Mouse (Mus musculus): ENCODE measurements at regions not wholly inside any gene's neighbourhood (a gene's known extent, or its start where the extent isn't known, plus 50 kb on each side); places are given as distances from the start of the nearest gene placed in this dataset.

DNA sequence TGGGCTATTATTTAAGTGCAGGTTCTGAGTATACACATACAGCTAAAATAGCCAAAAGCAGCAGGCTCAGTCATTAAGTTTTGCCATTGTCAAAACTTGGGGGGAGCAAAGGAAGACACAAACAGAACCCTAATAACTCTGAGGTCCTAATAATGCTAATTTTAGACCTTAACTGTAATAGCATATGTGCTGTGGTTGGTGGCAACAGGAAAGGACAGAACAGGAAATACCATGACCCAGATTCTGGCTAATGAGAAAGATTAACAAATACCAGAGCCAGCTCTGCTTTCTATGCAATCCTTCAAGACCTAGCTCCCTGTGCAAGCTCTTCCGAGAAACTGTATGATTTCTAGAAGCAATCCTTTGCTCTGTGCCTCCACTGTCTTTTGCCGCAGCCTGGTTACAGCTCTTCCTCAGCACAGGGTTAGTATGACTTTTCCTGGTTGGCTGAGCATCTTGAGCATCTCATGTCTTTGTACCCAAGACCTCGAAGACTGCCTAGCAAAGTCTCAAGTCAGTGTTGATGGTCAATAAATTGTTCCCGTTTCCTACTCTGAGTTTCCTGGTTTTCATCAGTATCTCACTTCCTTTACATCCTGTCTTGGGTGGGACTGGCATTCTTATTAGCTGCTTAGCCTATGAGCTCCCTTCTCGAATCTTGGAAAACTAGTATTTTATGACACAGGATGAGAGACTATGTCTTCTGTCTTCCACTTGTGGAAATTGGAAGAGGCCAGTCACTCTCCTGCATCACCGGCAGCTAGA is 49.9 kb upstream of the Eed start:
- no peaks in the 10 kb centered on the region for H3K79me2 ChIP-seq (ENCODE audit: control insufficient read depth, insufficient read depth)
- no peak overlapping the region for H3K4me3 ChIP-seq (ENCODE audit: insufficient read depth, poor library complexity, severe bottlenecking)

DNA sequence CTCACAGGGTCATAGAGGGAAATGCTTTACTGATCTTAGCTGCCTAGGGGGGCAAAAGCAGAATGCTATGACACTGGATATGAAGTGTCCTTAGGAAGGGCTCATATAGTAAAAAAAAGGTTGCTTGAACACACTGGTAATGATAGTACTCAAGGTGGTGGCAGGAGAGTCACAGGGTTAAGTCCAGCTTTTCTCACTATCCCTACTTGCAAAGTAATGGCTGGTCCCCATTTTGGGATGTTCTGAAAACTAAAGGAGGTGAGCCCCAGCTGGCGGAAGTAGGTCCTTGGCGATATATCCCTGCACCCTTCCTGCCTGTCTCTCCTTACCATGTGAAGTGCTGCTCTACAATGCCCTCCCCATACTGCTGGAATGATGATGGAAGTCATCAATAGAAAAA is 52.3 kb upstream of the Eed start:
- H3K79me3 ChIP-seq (ENCODE audit: low read depth) = no peaks in the 10 kb centered on the region
- H3ac ChIP-seq (ENCODE audit: control insufficient read depth, insufficient read length, low read depth) = no peak overlapping the region
- H3K4me3 ChIP-seq (ENCODE audit: insufficient read depth, poor library complexity, severe bottlenecking) = no peak overlapping the region
- TF ChIP-seq CTCF (IDR thresholded peaks at IDR 0.05; ENCODE audit: control insufficient read depth, insufficient read depth, insufficient read length) = no peak
- no peak for TF ChIP-seq MAX (IDR thresholded peaks at IDR 0.05)
- no peak for TF ChIP-seq MYOG (IDR thresholded peaks at IDR 0.05; ENCODE audit: control insufficient read depth, extremely low read depth, insufficient read length)
- TF ChIP-seq CEBPB (IDR thresholded peaks at IDR 0.05; ENCODE audit: low read depth) = no peak
- no peak for TF ChIP-seq USF1 (IDR thresholded peaks at IDR 0.05; ENCODE audit: low read depth)
- no peak for TF ChIP-seq MYOD1 (IDR thresholded peaks at IDR 0.05; ENCODE audit: control insufficient read depth, insufficient read length, low read depth)
- no peak for TF ChIP-seq FOSL1 (IDR thresholded peaks at IDR 0.05; ENCODE audit: insufficient read depth, low read length, poor library complexity, severe bottlenecking)
- no peaks in the 10 kb centered on the region for H3K36me3 ChIP-seq (ENCODE audit: control insufficient read depth, insufficient read depth)
- H3K27me3 ChIP-seq (ENCODE audit: control insufficient read depth, insufficient read depth, insufficient read length) = no peaks in the 10 kb centered on the region
- no peaks in the 10 kb centered on the region for H3K79me2 ChIP-seq (ENCODE audit: control insufficient read depth, insufficient read depth)

More for the DNA sequence above, 49.9 kb upstream of the Eed start:
- TF ChIP-seq MYOG (IDR thresholded peaks at IDR 0.05; ENCODE audit: control insufficient read depth, extremely low read depth, insufficient read length) (no peak), FOSL1 (IDR thresholded peaks at IDR 0.05; ENCODE audit: insufficient read depth, low read length, poor library complexity, severe bottlenecking) (no peak), USF1 (IDR thresholded peaks at IDR 0.05; ENCODE audit: low read depth) (no peak), MAX (IDR thresholded peaks at IDR 0.05) (no peak), CEBPB (IDR thresholded peaks at IDR 0.05; ENCODE audit: low read depth) (no peak), CTCF (IDR thresholded peaks at IDR 0.05; ENCODE audit: control insufficient read depth, insufficient read depth, insufficient read length) (no peak), MYOD1 (IDR thresholded peaks at IDR 0.05; ENCODE audit: control insufficient read depth, insufficient read length, low read depth) (no peak)
- no peak overlapping the region for H3ac ChIP-seq (ENCODE audit: control insufficient read depth, insufficient read length, low read depth)
- H3K36me3 ChIP-seq (ENCODE audit: control insufficient read depth, insufficient read depth) = no peaks in the 10 kb centered on the region
- H3K27me3 ChIP-seq (ENCODE audit: control insufficient read depth, insufficient read depth, insufficient read length) = no peaks in the 10 kb centered on the region
- H3K79me3 ChIP-seq (ENCODE audit: low read depth) = no peaks in the 10 kb centered on the region

DNA sequence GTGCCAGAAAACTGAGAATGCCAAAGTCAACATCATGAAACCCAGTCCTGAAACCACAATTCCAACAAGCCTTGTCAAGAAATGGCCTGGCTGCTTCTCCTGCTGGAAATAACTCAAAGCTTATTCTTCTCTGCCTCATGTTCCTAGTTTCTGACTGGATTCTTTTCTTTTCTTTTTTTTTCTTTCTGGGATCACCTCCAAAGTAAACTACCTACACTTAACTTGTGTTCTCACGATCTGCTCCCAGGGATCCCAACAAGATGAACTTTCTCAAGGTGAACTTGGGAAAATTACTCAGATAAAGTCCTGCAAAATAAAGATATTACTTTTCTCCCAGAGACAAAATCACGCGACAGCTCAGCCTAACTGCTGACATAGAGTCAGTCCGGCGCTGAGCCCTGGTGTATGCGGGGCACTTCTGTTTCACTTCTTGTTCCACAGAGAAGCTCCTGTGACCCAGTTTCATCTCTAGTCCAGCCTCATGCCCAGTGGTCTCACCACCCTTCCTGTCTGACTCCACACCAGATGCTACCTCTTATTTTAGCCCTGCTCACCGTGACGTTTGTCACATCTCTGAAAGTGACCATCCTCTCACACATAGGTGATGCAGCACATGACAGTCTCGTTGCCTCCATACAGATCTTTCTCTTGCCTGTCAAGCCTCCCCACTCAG is 53.0 kb upstream of the Eed start:
- Histone ChIP-seq H3K79me2 (ENCODE audit: control insufficient read depth, insufficient read depth) (no peaks in the 10 kb centered on the region), H3K36me3 (ENCODE audit: control insufficient read depth, insufficient read depth) (no peaks in the 10 kb centered on the region), H3K27me3 (ENCODE audit: control insufficient read depth, insufficient read depth, insufficient read length) (no peaks in the 10 kb centered on the region), H3K79me3 (ENCODE audit: low read depth) (no peaks in the 10 kb centered on the region), H3ac (ENCODE audit: control insufficient read depth, insufficient read length, low read depth) (no peak overlapping the region), H3K4me3 (ENCODE audit: insufficient read depth, poor library complexity, severe bottlenecking) (no peak overlapping the region)
- TF ChIP-seq FOSL1 (IDR thresholded peaks at IDR 0.05; ENCODE audit: insufficient read depth, low read length, poor library complexity, severe bottlenecking) (no peak), CEBPB (IDR thresholded peaks at IDR 0.05; ENCODE audit: low read depth) (no peak), USF1 (IDR thresholded peaks at IDR 0.05; ENCODE audit: low read depth) (no peak), MYOD1 (IDR thresholded peaks at IDR 0.05; ENCODE audit: control insufficient read depth, insufficient read length, low read depth) (no peak), MYOG (IDR thresholded peaks at IDR 0.05; ENCODE audit: control insufficient read depth, extremely low read depth, insufficient read length) (no peak), MAX (IDR thresholded peaks at IDR 0.05) (no peak), CTCF (IDR thresholded peaks at IDR 0.05; ENCODE audit: control insufficient read depth, insufficient read depth, insufficient read length) (no peak)

DNA sequence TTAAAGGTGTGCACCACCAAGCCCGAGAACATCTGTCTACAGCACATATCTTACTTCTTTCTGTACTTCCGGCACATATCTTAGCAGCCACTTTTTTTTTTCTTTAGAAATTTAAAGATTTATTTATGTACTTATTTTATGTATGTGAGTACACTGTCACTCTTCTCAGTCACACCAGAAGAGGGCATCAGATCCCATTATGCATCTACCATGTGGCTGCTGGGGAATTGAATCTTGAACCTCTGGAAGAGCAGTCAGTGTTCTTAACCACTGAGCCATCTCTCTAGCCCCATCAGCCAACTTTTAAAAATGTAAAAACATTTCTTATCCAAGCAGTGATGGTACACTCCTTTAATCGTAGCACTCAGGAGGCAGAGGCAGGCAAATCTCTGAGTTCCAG is 53.7 kb upstream of the Eed start:
- Histone ChIP-seq H3ac (ENCODE audit: control insufficient read depth, insufficient read length, low read depth) (no peak overlapping the region), H3K79me2 (ENCODE audit: control insufficient read depth, insufficient read depth) (no peaks in the 10 kb centered on the region), H3K27me3 (ENCODE audit: control insufficient read depth, insufficient read depth, insufficient read length) (no peaks in the 10 kb centered on the region), H3K4me3 (ENCODE audit: insufficient read depth, poor library complexity, severe bottlenecking) (no peak overlapping the region), H3K79me3 (ENCODE audit: low read depth) (no peaks in the 10 kb centered on the region), H3K36me3 (ENCODE audit: control insufficient read depth, insufficient read depth) (no peaks in the 10 kb centered on the region)
- TF ChIP-seq MAX (IDR thresholded peaks at IDR 0.05) = no peak
- TF ChIP-seq FOSL1 (IDR thresholded peaks at IDR 0.05; ENCODE audit: insufficient read depth, low read length, poor library complexity, severe bottlenecking) = no peak
- TF ChIP-seq CTCF (IDR thresholded peaks at IDR 0.05; ENCODE audit: control insufficient read depth, insufficient read depth, insufficient read length) = no peak
- no peak for TF ChIP-seq CEBPB (IDR thresholded peaks at IDR 0.05; ENCODE audit: low read depth)
- no peak for TF ChIP-seq USF1 (IDR thresholded peaks at IDR 0.05; ENCODE audit: low read depth)
- no peak for TF ChIP-seq MYOD1 (IDR thresholded peaks at IDR 0.05; ENCODE audit: control insufficient read depth, insufficient read length, low read depth)
- no peak for TF ChIP-seq MYOG (IDR thresholded peaks at IDR 0.05; ENCODE audit: control insufficient read depth, extremely low read depth, insufficient read length)

DNA sequence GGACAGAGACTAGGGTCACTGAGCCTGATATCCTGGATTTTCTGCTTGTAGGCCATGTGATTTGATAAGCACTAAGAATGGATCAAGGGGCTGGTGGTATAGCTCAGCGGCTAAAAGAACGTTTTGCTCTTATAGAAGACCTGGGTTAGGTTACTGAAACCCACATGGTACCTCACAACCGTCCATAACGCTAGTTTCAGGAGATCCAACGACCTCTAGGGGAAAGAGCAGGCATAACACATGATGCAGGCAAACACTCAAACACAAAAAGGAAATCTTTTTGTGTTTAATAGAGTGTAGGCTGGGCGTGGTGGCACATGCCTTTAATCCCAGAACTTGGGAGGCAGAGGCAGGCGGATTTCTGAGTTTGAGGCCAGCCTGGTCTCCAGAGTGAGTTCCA is 54.6 kb upstream of the Eed start:
- TF ChIP-seq CEBPB (IDR thresholded peaks at IDR 0.05; ENCODE audit: low read depth) (no peak), FOSL1 (IDR thresholded peaks at IDR 0.05; ENCODE audit: insufficient read depth, low read length, poor library complexity, severe bottlenecking) (no peak), CTCF (IDR thresholded peaks at IDR 0.05; ENCODE audit: control insufficient read depth, insufficient read depth, insufficient read length) (no peak), MYOD1 (IDR thresholded peaks at IDR 0.05; ENCODE audit: control insufficient read depth, insufficient read length, low read depth) (no peak), MAX (IDR thresholded peaks at IDR 0.05) (no peak), MYOG (IDR thresholded peaks at IDR 0.05; ENCODE audit: control insufficient read depth, extremely low read depth, insufficient read length) (no peak), USF1 (IDR thresholded peaks at IDR 0.05; ENCODE audit: low read depth) (no peak)
- Histone ChIP-seq H3K79me3 (ENCODE audit: low read depth) (no peaks in the 10 kb centered on the region), H3K27me3 (ENCODE audit: control insufficient read depth, insufficient read depth, insufficient read length) (no peaks in the 10 kb centered on the region), H3K36me3 (ENCODE audit: control insufficient read depth, insufficient read depth) (no peaks in the 10 kb centered on the region), H3K4me3 (ENCODE audit: insufficient read depth, poor library complexity, severe bottlenecking) (no peak overlapping the region), H3ac (ENCODE audit: control insufficient read depth, insufficient read length, low read depth) (no peak overlapping the region), H3K79me2 (ENCODE audit: control insufficient read depth, insufficient read depth) (no peaks in the 10 kb centered on the region)

Measured in C2C12 (cell line).